Mouse (Mus musculus) urinary bladder, postnatal 36 days (tissue): Measurements from ENCODE around the gene Brd9.
"Not testable (repeated sequence)": the region's sequence is repeated elsewhere in the genome, so short reads cannot be mapped to it uniquely, and the experiment has no call there.

Experiments used
- DNase-seq, 2 experiments: peaks; one replicate each; pipeline ENCODE4 v3.0.0; 2022; ENCODE audit warnings: low spot score in 2 of 2, mixed read lengths in 1 of 2

The Brd9 gene

DNA sequence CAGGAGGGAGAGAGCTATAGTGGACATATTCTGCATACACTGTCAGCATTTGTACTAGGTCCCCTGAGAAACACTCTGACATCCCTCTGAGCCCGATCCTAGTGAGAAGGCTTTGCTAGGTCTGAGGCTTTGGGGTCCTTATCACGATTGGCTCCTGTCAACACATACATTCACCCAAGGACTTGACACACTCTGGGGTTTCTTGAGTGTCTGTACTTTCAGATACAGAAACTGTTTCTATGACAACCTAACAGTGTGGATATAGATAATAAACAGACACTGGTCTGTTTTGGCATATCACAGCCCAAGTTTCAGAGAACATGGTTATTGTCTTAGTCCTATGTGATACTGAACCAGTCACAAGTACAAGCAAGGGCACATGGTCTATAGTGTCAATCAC lies 53.1 kb downstream of the Brd9 start:
- DNase-seq = no peak

DNA sequence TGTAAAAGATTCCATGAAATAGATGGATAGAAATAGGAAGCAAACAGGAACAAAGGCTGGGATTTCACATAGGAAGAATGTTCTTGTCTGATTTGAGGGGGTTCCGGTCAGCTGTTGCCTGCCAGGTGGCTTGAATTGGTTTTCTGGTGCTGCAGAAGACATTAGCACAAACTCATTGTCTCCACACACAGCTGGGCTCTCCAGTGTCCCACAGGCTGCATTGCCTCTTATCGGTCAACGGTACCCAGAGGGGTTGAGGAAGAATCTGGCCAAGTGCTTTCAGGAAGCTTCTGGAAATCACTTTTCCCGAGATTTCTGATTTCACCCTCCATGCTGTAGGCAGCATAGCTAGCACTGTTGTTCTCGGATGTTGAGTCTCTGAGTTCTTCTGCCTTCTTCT lies 53.7 kb downstream of the Brd9 start:
- DNase-seq = no peak

GRCm38 (mm10) chr13:73996456-73996855 lies 58.8 kb downstream of the Brd9 start:
- DNase-seq = no peak

GRCm38 (mm10) chr13:74000519-74000918 lies 62.9 kb downstream of the Brd9 start:
- DNase-seq = no peak

DNA sequence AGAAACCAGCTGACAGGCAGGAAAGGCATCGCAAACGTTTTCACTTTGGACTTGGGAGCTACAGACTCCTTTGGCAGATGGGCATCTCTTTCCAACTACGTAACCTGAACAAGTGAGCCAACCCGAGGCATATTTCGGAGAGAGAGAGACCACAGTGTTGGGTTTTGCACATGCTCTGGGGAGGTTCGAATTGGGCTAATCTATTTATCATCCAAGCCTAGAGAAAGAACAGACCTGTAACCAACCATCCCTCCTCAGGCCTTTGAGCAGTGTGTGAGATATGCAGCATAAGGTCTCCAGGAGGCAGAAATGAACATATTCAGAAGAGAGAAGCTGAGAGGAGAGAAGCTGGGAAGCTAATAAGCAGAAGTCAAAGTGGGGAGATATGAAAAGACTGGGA lies 63.4 kb downstream of the Brd9 start:
- no peak for DNase-seq

DNA sequence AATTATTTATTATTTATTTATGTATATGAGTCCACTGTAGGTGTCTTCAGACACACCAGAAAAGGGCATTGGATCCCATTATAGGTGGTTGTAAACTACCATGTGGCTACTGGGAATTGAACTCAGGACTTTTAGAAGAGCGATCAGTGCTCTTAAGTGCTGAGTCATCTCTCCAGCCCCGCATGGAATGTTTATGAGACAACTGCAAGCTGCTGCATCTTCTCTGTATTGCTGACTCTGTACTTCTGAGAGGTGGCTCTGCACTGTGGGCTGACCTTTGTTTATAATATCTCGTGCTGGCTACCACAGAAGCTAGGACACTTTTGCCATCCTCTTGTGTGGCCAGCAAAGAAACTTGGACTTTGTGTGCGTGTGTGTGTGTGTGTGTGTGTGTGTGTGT lies 63.9 kb downstream of the Brd9 start:
- DNase-seq = no peak

DNA sequence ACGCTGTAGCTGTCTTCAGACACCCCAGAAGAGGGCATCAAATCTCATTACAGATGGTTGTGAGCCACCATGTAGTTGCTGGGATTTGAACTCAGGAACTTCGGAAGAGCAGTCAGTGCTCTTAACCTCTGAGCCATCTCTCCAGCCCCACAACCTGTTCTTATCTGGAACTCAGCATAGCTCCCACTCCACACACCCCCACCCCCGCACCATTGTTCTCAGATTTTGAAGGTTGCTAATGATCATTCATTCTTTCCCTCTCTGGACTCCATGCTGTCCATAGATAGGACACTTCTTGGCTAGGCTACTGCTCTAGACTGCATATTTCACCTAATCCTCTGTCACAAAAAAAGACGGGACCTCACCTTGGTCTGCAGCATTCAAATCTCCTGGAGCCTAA lies 69.3 kb downstream of the Brd9 start:
- not testable (repeated sequence) for DNase-seq

DNA sequence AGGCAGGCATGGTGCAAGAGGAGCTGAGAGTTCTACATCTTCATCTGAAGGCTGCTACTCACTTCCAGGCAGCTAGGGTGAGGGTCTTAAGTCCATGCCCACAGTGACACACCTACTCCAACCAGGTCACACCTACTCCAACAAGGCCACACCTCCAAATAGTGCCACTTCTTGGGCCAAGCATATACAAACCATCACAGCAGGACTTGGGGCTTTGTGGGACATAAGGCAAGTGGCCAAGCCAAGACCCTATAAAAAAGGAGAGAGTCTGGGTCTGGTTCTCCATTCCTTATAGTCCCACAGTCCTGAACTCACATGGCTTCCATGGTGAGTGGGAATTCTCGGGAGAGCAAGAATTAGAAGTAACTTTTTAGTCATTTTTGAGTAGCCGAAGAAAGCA lies 70.6 kb downstream of the Brd9 start:
- not testable (repeated sequence) for DNase-seq

- DNase-seq = peak; percentile 95 to 97
Measured at GRCm38 (mm10) chr13:74008948-74009718, 71.5 kb downstream of the Brd9 start, which contains the start of gene Tppp. TSS of gene Tppp (plus strand) at chr13:74009407.

GRCm38 (mm10) chr13:74009791-74010614 lies 72.4 kb downstream of the Brd9 start:
- peak; percentile 59 to 78 for DNase-seq
